Mouse (Mus musculus) E14TG2a.4 (cell line): ENCODE results near the gene Adamtsl1.

Experiments used
- H3K27me3 ChIP-seq: 2 replicates; pipeline ENCODE4 v1.6.1; 2014; ENCODE audit warnings: low read length, control low read depth; ENCODE audit not compliant: insufficient read depth
- H3K36me3 ChIP-seq: 2 replicates; pipeline ENCODE4 v1.6.1; 2014; ENCODE audit warnings: low read length, control low read depth; ENCODE audit not compliant: insufficient read depth
- H3K4me1 ChIP-seq: replicated peaks from 2 replicates; pipeline ENCODE4 v1.6.1; 2014; ENCODE audit warnings: low read depth, low read length, control low read depth
- H3K4me3 ChIP-seq: replicated peaks from 2 replicates; pipeline ENCODE4 v1.5.1; 2014; ENCODE audit warnings: mild to moderate bottlenecking, low read length
- H3K9me3 ChIP-seq: 2 replicates; pipeline ENCODE4 v1.6.1; 2014; ENCODE audit warnings: low read length, control low read depth
- CTCF ChIP-seq: conservative IDR thresholded peaks from 2 replicates; pipeline ENCODE4 v1.5.1; 2014; ENCODE audit warnings: low read length
- NANOG ChIP-seq: IDR thresholded peaks from 2 replicates; pipeline ENCODE4 v1.6.1; 2014; ENCODE audit warnings: borderline replicate concordance, low read length, mixed read lengths
- POU5F1 ChIP-seq: IDR thresholded peaks from 2 replicates; pipeline ENCODE4 v1.6.1; 2014; ENCODE audit warnings: low read length, borderline replicate concordance

The Adamtsl1 gene

DNA sequence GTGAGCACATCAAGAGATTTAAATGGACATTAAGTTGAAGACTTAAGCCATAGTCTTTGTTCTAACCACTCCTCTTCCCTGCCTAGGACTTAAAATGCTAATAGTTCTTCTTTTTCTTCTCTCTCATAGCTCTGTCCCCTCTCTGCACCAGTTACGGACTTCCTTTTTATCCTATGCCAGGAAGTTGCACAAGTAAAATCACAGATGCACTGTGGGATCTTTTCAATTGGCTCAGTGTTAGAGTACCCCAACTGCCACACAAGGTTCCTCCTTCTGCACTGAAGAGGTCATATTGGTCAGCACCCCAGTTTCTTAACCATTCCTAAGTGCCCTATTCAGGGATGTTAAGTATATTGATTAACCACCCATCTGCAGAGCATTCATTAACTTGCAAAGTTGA lies 15.9 kb downstream of the Adamtsl1 start:
- H3K9me3 ChIP-seq = no peaks in the 10 kb centered on the region
- no peak overlapping the region for H3K4me3 ChIP-seq
- no peak for TF ChIP-seq NANOG
- no peak for TF ChIP-seq POU5F1
- H3K27me3 ChIP-seq = no peaks in the 10 kb centered on the region
- H3K36me3 ChIP-seq = no peaks in the 10 kb centered on the region
- no peaks in the 10 kb centered on the region for H3K4me1 ChIP-seq

DNA sequence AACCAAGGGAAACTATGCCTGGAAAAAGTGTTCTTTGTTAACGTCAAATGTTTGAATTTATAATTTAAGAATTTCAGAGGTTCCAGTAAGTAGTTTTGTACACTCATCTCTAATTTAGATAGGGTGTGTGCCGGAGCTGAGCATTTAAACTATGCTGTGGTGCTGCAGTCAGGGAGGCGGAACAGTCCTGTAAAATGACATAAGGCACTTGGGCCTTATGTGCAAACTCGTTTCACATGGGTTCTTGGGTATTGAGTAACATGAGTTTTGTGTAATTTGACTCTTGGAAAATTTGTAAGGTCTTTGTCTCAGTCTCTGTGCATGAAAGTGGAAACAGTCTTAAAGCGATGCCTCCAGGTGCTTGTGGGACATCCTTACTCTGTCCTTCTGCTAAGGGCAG lies 25.7 kb downstream of the Adamtsl1 start:
- H3K4me1 ChIP-seq = no peaks in the 10 kb centered on the region
- no peaks in the 10 kb centered on the region for H3K36me3 ChIP-seq
- no peak overlapping the region for H3K4me3 ChIP-seq
- no peaks in the 10 kb centered on the region for H3K9me3 ChIP-seq
- no peak for TF ChIP-seq CTCF
- TF ChIP-seq POU5F1 = no peak
- no peak for TF ChIP-seq NANOG
- H3K27me3 ChIP-seq = no peaks in the 10 kb centered on the region

DNA sequence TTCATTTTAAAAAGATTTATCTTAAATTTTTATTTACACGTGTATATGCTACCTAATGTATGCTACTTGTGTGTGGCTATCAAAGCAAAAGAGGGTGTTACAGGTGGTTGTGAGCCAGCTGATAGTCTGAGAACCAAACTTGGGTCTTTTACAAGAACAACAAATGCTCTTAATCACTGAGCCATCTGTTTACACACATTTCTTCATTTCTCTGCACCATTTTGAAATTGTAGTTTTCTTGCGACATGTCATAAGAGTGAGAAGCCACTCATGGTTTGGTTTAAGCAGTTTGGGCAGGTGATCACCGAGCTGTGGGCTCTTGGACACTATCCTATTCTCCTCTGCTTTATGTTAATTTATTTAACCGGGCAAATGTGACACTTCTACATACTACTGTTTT lies 29.2 kb downstream of the Adamtsl1 start:
- Histone ChIP-seq H3K9me3 (no peaks in the 10 kb centered on the region), H3K36me3 (no peaks in the 10 kb centered on the region), H3K4me1 (0 out of 2 replicates have a peak, but pooled peaks cover 2% of the 10 kb centered on the region), H3K27me3 (no peaks in the 10 kb centered on the region), H3K4me3 (no peak overlapping the region)
- TF ChIP-seq POU5F1 (no peak), CTCF (no peak), NANOG (no peak)

DNA sequence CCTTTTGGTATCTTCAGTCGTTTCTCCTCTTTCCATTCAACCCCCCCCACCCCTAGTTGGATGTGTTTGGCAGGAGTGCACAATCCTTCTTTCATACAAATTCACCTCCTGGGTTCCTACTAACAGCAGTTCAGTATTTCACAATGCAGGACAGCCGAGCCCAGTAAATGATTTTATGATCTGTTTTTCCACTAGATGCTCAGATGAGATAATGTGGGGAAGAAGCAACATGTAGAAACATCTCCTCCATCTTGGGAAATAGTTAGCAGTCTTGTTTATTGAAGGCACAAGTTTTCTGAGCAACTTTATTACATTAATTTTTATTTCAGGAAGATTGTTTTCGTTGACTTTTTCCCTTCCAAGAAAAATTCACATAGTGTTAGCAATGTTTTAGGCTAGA lies 40.7 kb downstream of the Adamtsl1 start:
- no peaks in the 10 kb centered on the region for H3K4me1 ChIP-seq
- no peak for TF ChIP-seq POU5F1
- TF ChIP-seq NANOG = no peak
- no peak for TF ChIP-seq CTCF
- 0 out of 2 replicates have a peak, but pooled peaks cover 2% of the 10 kb centered on the region for H3K27me3 ChIP-seq
- no peak overlapping the region for H3K4me3 ChIP-seq
- no peaks in the 10 kb centered on the region for H3K9me3 ChIP-seq
- H3K36me3 ChIP-seq = no peaks in the 10 kb centered on the region

DNA sequence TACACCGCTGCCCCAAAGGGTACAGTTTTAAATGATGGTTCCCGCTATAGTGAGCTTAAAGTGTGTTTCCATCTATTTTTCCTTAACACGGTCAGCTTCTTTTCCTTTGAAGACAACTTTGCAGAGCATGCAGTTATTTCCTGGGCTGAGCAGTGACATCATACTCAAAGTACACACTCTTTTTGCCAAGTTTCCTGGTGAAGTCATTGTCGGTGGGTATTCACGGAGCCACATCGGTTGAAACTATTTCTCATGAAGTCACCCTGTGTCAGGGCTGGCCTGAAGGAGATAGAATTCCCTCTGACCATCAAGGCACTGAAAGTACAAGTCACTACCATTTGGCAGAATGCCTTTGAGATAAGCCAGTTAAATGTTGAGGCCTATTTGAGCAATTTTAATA lies 45.8 kb downstream of the Adamtsl1 start:
- no peak for TF ChIP-seq POU5F1
- TF ChIP-seq CTCF = no peak
- TF ChIP-seq NANOG = no peak
- no peak overlapping the region for H3K4me3 ChIP-seq
- no peaks in the 10 kb centered on the region for H3K36me3 ChIP-seq
- H3K27me3 ChIP-seq = no peaks in the 10 kb centered on the region
- H3K4me1 ChIP-seq = no peaks in the 10 kb centered on the region
- H3K9me3 ChIP-seq = no peaks in the 10 kb centered on the region

DNA sequence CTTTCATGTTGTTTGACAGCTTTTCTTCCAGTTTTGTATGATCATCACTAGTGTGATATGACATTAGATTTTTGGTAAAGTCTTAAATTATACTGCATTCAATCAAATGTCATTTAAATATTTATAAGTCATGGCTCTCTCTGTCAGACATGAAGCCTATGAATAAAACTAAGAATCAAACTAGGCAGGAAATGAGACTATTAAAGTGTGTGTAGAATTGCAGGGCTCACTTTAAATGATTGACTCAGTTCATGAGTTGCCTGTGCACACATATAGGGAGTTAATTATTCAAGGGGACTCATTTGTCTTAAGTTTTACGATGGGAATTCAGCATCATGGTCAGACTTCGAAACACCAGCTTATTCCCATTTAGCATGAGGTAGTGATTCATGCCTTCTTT lies 71.5 kb downstream of the Adamtsl1 start:
- H3K9me3 ChIP-seq = no peaks in the 10 kb centered on the region
- no peak overlapping the region for H3K4me3 ChIP-seq
- TF ChIP-seq NANOG = no peak
- TF ChIP-seq CTCF = no peak
- no peak for TF ChIP-seq POU5F1
- no peaks in the 10 kb centered on the region for H3K4me1 ChIP-seq
- no peaks in the 10 kb centered on the region for H3K27me3 ChIP-seq
- H3K36me3 ChIP-seq = no peaks in the 10 kb centered on the region

DNA sequence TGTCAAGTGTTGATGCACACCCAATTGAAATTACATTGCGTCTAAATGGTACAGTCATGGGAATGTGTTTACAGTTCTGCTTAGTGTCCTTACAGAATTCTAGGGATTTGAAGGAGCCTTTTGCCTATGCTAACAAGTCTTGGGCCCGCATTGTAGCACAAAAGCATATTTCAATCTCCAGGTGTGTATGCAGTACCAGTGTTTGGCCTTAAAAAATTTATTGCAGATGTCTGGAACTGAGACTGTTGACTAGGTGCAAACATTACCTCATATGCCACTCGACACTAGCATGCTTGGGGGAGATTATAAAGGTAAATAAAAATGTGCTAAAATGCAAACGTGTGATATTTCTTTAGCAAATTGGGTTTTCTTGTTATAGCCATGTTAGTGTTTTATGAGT lies 75.0 kb downstream of the Adamtsl1 start:
- no peak overlapping the region for H3K4me3 ChIP-seq
- no peaks in the 10 kb centered on the region for H3K4me1 ChIP-seq
- TF ChIP-seq POU5F1 (no peak), NANOG (no peak), CTCF (no peak)
- H3K36me3 ChIP-seq = no peaks in the 10 kb centered on the region
- H3K9me3 ChIP-seq = no peaks in the 10 kb centered on the region
- no peaks in the 10 kb centered on the region for H3K27me3 ChIP-seq

DNA sequence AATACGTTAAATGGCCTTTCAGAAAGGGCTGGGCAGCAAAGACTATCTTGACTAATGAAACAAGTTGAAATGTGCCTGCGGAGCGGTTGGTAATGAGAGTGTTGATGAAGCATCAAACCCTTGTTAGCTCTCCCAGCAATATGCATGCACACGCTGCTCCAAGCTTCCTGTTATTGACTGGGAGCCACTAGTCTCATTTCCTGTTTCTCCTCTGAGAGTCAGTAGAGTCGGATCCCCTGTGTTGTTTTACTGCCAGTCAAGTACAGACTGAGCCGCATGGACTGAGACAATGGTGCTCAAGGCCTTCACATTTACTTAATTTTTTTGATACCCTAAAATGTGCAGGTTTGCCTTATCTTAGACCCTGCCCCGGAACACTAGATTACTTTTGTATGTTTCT lies 77.1 kb downstream of the Adamtsl1 start:
- H3K9me3 ChIP-seq = no peaks in the 10 kb centered on the region
- no peak overlapping the region for H3K4me3 ChIP-seq
- TF ChIP-seq CTCF (no peak), POU5F1 (no peak), NANOG (no peak; the same call in 1 of the 2 replicates)
- no peaks in the 10 kb centered on the region for H3K36me3 ChIP-seq
- H3K27me3 ChIP-seq = no peaks in the 10 kb centered on the region
- no peaks in the 10 kb centered on the region for H3K4me1 ChIP-seq

DNA sequence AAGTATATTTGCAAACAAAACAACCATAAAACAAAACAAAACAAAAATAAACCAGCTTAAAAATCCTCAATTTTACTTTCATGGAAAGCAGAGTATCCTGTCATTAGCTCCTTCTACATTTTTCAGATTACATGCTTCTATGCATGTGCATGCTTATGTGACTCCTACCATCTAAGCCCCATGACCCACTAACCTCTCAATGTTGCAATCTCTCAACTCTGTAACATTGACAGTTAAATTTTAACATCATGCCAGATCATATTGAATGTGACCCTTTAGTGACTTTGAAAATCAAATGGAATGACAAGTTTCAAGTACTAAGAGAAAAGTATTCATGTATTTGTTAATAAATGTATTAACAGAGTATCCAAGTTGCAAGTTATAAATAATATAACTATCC lies 80.2 kb downstream of the Adamtsl1 start:
- Histone ChIP-seq H3K27me3 (no peaks in the 10 kb centered on the region), H3K4me1 (no peaks in the 10 kb centered on the region), H3K9me3 (no peaks in the 10 kb centered on the region), H3K36me3 (no peaks in the 10 kb centered on the region), H3K4me3 (no peak overlapping the region)
- TF ChIP-seq NANOG (no peak), CTCF (no peak), POU5F1 (no peak)
